Mouse (Mus musculus) liver, embryonic 14.5 days (tissue): ENCODE measurements around the gene Gpi1.

Experiments
- CTCF ChIP-seq: IDR thresholded peaks from 2 replicates; pipeline ENCODE4 v1.5.1; 2016; ENCODE audit warnings: antibody characterized with exemption, low read depth, control low read depth
- EP300 ChIP-seq: IDR thresholded peaks from 2 replicates; pipeline ENCODE4 v1.6.1; 2016; ENCODE audit warnings: antibody characterized with exemption, low read depth

DNA sequence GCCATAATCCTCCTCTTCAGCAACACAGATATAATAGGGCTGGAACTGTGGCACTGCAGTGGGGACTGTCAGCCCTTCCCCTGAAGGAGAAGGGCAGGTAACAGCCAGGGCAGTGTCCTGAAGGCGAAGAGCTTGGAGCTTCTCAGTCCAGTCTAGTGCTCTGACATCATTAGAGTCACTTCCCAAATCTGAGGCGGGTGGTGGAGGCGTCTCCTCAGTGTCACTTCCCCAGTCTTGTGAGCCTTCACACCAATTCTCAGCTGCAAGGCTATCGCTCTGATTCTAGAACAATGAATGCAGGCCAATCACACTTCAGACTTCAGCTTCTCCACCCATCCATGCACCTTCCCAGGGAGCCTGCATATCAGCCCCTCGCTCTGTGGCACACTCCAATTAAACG, 37.3 kb downstream of the Gpi1 start:
- TF ChIP-seq CTCF = no peak
- TF ChIP-seq EP300 = no peak
